Mouse (Mus musculus) liver, embryonic 14.5 days (tissue): ENCODE measurements at regions not wholly inside any gene's neighbourhood (a gene's known extent, or its start where the extent isn't known, plus 50 kb on each side); places are given as distances from the start of the nearest gene placed in this dataset.

Source experiments
- ATAC-seq: fragments of 200-750 bp; cut with Nextera tagmentation; 2 replicates; pipeline ENCODE4 v1.8.0; 2017; ENCODE audit warnings: moderate number of reproducible peaks, mild to moderate bottlenecking, moderate library complexity; ENCODE audit not compliant: insufficient read depth
- DNase-seq, 3 experiments: peaks; one replicate each; pipeline ENCODE4 v3.0.0-alpha.2; 2012 to 2013; ENCODE audit warnings: low read depth in 3 of 3, low spot score in 3 of 3
- H3K27ac ChIP-seq: fragments of 300-500 bp; sonication (generic); 2 replicates; pipeline ENCODE4 v1.5.1; 2014; ENCODE audit warnings: moderate library complexity, mild to moderate bottlenecking, control low read depth, inconsistent platforms
- H3K27me3 ChIP-seq: fragments of 300-500 bp; sonication (generic); 2 replicates; pipeline ENCODE4 v1.6.1; 2014; ENCODE audit warnings: mild to moderate bottlenecking, low read length, moderate library complexity; ENCODE audit not compliant: control insufficient read depth, insufficient read depth
- H3K36me3 ChIP-seq: fragments of 300-500 bp; sonication (generic); replicated peaks from 2 replicates; pipeline ENCODE4 v1.6.1; 2014; ENCODE audit warnings: low read depth; ENCODE audit not compliant: control insufficient read depth, insufficient read depth
- H3K4me1 ChIP-seq, 2 experiments: fragments of 200-500 bp in 1 of 2; fragments of 300-500 bp in 1 of 2; sonication (generic) in 1 of 2; replicated peaks; 2 replicates each; pipeline ENCODE4 v1.6.1; 2012 to 2014; ENCODE audit warnings: antibody characterized with exemption in 1 of 2, inconsistent platforms in 1 of 2, low read length in 1 of 2; ENCODE audit not compliant: control insufficient read depth in 2 of 2, insufficient read depth in 2 of 2
- H3K4me2 ChIP-seq: fragments of 300-500 bp; sonication (generic); 2 replicates; pipeline ENCODE4 v1.6.1; 2014; ENCODE audit warnings: low read depth, mild to moderate bottlenecking, control low read depth, moderate library complexity
- H3K4me3 ChIP-seq, 2 experiments: fragments of 200-500 bp in 1 of 2; fragments of 300-500 bp in 1 of 2; sonication (generic) in 1 of 2; 2 replicates each; pipeline ENCODE4 v1.5.1; 2012 to 2014; ENCODE audit warnings: low read depth in 2 of 2, low read length in 2 of 2, mild to moderate bottlenecking in 2 of 2, control low read depth in 1 of 2, inconsistent platforms in 1 of 2, moderate library complexity in 1 of 2; ENCODE audit not compliant: insufficient read depth in 1 of 2
- H3K9ac ChIP-seq: fragments of 300-500 bp; sonication (generic); replicated peaks from 2 replicates; pipeline ENCODE4 v1.6.1; 2014; ENCODE audit warnings: mild to moderate bottlenecking, control low read depth, moderate library complexity
- H3K9me3 ChIP-seq: fragments of 300-500 bp; sonication (generic); 2 replicates; pipeline ENCODE4 v1.6.1; 2016; ENCODE audit warnings: low read length, mixed read lengths; ENCODE audit not compliant: control insufficient read depth
- CTCF ChIP-seq: IDR thresholded peaks from 2 replicates; pipeline ENCODE4 v1.5.1; 2016; ENCODE audit warnings: antibody characterized with exemption, low read depth, control low read depth
- EP300 ChIP-seq: IDR thresholded peaks from 2 replicates; pipeline ENCODE4 v1.6.1; 2016; ENCODE audit warnings: antibody characterized with exemption, low read depth
- WGBS: fragments of 180-500 bp; shearing (Covaris S2); extraction: QIAGEN DNeasy Blood & Tissue Kit; methylation state at CpG from one replicate; pipeline ENCODE4 v1.1.7; 2014; ENCODE audit not compliant: insufficient replicate concordance; 5-methylcytosine and 5-hydroxymethylcytosine counted together

GRCm38 (mm10) chr13:25793216-25793803 is 523.0 kb upstream of the Nrsn1 start:
- Histone ChIP-seq H3K27ac (no peak overlapping the region), H3K36me3 (no peaks in the 10 kb centered on the region), H3K4me1 (no peaks in the 10 kb centered on the region; a peak in 1 of 4 replicates), H3K9me3 (no peaks in the 10 kb centered on the region), H3K4me2 (no peak overlapping the region), H3K27me3 (no peaks in the 10 kb centered on the region), H3K4me3 (no peak overlapping the region), H3K9ac (no peak overlapping the region)
- ATAC-seq = no peak
- DNase-seq = no peak
- TF ChIP-seq CTCF = no peak
- TF ChIP-seq EP300 = no peak
- WGBS = 14% methylated on average over 2 of the region's 2 CpGs

- H3K27ac ChIP-seq = no peak overlapping the region
- no peaks in the 10 kb centered on the region for H3K27me3 ChIP-seq
- no peak overlapping the region for H3K4me2 ChIP-seq
- DNase-seq (no peak), ATAC-seq (no peak)
- H3K4me3 ChIP-seq = no peak overlapping the region
- no peaks in the 10 kb centered on the region for H3K9me3 ChIP-seq
- TF ChIP-seq CTCF (no peak), EP300 (no peak)
- no peaks in the 10 kb centered on the region for H3K4me1 ChIP-seq
- 50% methylated on average over 5 of the region's 5 CpGs for WGBS
- H3K9ac ChIP-seq = no peak overlapping the region
- H3K36me3 ChIP-seq = no peaks in the 10 kb centered on the region
Measured at GRCm38 (mm10) chr13:25781161-25781560, 510.9 kb upstream of the Nrsn1 start.

- H3K27ac ChIP-seq = no peak overlapping the region
- H3K4me3 ChIP-seq = no peak overlapping the region
- no peak overlapping the region for H3K4me2 ChIP-seq
- H3K27me3 ChIP-seq = no peaks in the 10 kb centered on the region
- no peaks in the 10 kb centered on the region for H3K9me3 ChIP-seq
- DNase-seq = no peak
- no peaks in the 10 kb centered on the region for H3K4me1 ChIP-seq
- no peak for ATAC-seq
- WGBS = 72% methylated on average over 3 of the region's 3 CpGs
- no peaks in the 10 kb centered on the region for H3K36me3 ChIP-seq
- TF ChIP-seq EP300 = no peak
- TF ChIP-seq CTCF = no peak
- H3K9ac ChIP-seq = no peak overlapping the region
Measured at GRCm38 (mm10) chr13:25777706-25778105, 507.4 kb upstream of the Nrsn1 start.

GRCm38 (mm10) chr13:25774586-25775182 is 504.4 kb upstream of the Nrsn1 start:
- TF ChIP-seq EP300 = no peak
- TF ChIP-seq CTCF = no peak
- no peak for ATAC-seq
- Histone ChIP-seq H3K27me3 (no peaks in the 10 kb centered on the region), H3K4me3 (no peak overlapping the region), H3K36me3 (no peaks in the 10 kb centered on the region), H3K4me2 (no peak overlapping the region), H3K4me1 (no peaks in the 10 kb centered on the region), H3K27ac (no peak overlapping the region), H3K9ac (no peak overlapping the region), H3K9me3 (no peaks in the 10 kb centered on the region)
- DNase-seq = no peak
- 71% methylated on average over 2 of the region's 2 CpGs for WGBS

GRCm38 (mm10) chr13:25754515-25755105 is 484.3 kb upstream of the Nrsn1 start:
- H3K4me2 ChIP-seq = no peak overlapping the region
- TF ChIP-seq EP300 (no peak), CTCF (no peak)
- no peaks in the 10 kb centered on the region for H3K9me3 ChIP-seq
- DNase-seq (no peak), ATAC-seq (no peak)
- H3K27me3 ChIP-seq = no peaks in the 10 kb centered on the region
- no peak overlapping the region for H3K27ac ChIP-seq
- no peaks in the 10 kb centered on the region for H3K36me3 ChIP-seq
- no peaks in the 10 kb centered on the region for H3K4me1 ChIP-seq
- no peak overlapping the region for H3K9ac ChIP-seq
- no peak overlapping the region for H3K4me3 ChIP-seq
